Mouse (Mus musculus) kidney, adult 2 months (tissue): ENCODE data around the gene Mtfr1l.
A peak's percentile ranks its signal among the peaks of the same experiment; 100 is the strongest.

Experiments used
- CTCF ChIP-seq: fragments of 200-500 bp; conservative IDR thresholded peaks from 2 replicates; pipeline ENCODE4 v1.5.1; 2011; ENCODE audit warnings: low read depth, mild to moderate bottlenecking, control low read depth, low read length, moderate library complexity, mixed read lengths; ENCODE audit not compliant: insufficient read depth, insufficient read length
- POLR2A ChIP-seq: fragments of 200-500 bp; IDR thresholded peaks from one replicate; pipeline ENCODE4 v1.6.1; 2011; ENCODE audit warnings: low read depth, low read length, control low read depth

GRCm38 (mm10) chr4:134555956-134556580, 20.9 kb upstream of the Mtfr1l start:
- TF ChIP-seq CTCF: peak; percentile 40; the same call in 1 of the 2 replicates
- no peak for TF ChIP-seq POLR2A
